Mouse (Mus musculus): ENCODE measurements around the gene Rassf2. TPM values are rescaled to one million over a fixed set of nuclear protein-coding genes. Genes with fewer than 3 reads are reported as not detected.

Rassf2 gene
- polyA plus RNA-seq, 1 experiment: 9.1 TPM

DNA sequence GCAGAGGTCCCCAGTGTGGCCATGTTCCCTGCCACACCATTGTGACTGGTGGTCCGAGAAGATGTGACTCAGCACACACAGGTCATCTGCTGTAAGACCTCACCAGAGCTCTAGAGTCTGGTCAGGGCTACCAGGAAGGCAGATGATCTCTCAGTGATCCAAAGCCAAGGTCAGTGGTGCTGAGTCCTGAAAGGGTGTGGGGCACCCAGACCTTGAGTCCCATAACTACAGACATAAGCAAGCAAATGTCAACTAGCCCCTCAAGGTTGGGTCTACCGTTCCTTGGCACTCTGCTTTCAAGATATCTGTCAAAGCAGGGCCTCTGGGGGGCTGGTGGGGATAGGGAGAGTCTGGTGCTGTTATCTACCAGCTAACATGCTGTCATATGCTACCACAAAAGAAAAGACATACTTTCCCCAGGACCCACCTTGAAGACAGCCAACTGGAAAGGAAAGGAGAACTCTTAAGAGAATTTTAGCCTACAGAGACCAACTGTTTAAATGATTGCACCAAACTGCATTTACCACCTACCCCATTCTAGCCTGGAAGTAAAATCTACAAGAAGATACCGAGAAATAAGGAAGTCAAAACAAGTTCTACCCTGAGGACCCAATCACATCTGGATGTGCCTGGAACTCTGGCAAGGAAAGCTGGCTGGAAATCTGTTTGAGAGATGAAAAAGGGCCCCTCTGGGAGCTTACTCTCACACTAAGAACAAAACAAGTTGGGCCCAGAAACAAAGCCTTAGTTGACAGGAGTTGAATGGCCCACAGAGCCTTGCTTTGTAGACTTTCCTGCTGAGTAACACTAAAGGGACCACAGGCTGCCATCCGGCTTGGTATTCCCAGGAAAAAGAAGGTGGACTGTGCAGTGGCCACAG lies 4.8 kb upstream of the Rassf2 start:
- H3K36me3 ChIP-seq (ENCODE audit: control insufficient read depth, insufficient read depth, low read length): no peaks in the 10 kb centered on the region
- TF ChIP-seq POLR2A (IDR thresholded peaks at IDR 0.05; ENCODE audit: control insufficient read depth, low read depth, low read length) (no peak), CTCF (IDR thresholded peaks at IDR 0.05; ENCODE audit: control insufficient read depth, insufficient read depth, insufficient replicate concordance, low read depth, low read length) (no peak)
- H3K27me3 ChIP-seq (ENCODE audit: control insufficient read depth, insufficient read depth, low read length): no peaks in the 10 kb centered on the region; the same call in 1 of the 2 replicates
- H3K27ac ChIP-seq (ENCODE audit: control insufficient read depth, insufficient read depth, low read depth, low read length): peak overlapping the region; percentile 24; the same call in 1 of the 2 replicates
- H3K4me1 ChIP-seq (ENCODE audit: control insufficient read depth, insufficient read depth, low read length): peaks cover 13% of the 10 kb centered on the region
- H3K4me3 ChIP-seq (ENCODE audit: control insufficient read depth, low read depth, low read length): no peak overlapping the region

- H3K27me3 ChIP-seq (ENCODE audit: control insufficient read depth, insufficient read depth, low read length): no peaks in the 10 kb centered on the region; the same call in 1 of the 2 replicates
- peak overlapping the region; percentile 45 for H3K27ac ChIP-seq (ENCODE audit: control insufficient read depth, insufficient read depth, low read depth, low read length)
- H3K36me3 ChIP-seq (ENCODE audit: control insufficient read depth, insufficient read depth, low read length): no peaks in the 10 kb centered on the region
- TF ChIP-seq POLR2A (IDR thresholded peaks at IDR 0.05; ENCODE audit: control insufficient read depth, low read depth, low read length): no peak
- TF ChIP-seq CTCF (IDR thresholded peaks at IDR 0.05; ENCODE audit: control insufficient read depth, insufficient read depth, insufficient replicate concordance, low read depth, low read length): no peak
- no peak overlapping the region for H3K4me3 ChIP-seq (ENCODE audit: control insufficient read depth, low read depth, low read length)
- H3K4me1 ChIP-seq (ENCODE audit: control insufficient read depth, insufficient read depth, low read length): peaks cover 15% of the 10 kb centered on the region
Measured at GRCm38 (mm10) chr2:132031364-132032095, 1.5 kb upstream of the Rassf2 start.

GRCm38 (mm10) chr2:132030418-132031363 lies 633 bp upstream of the Rassf2 start:
- no peaks in the 10 kb centered on the region for H3K36me3 ChIP-seq (ENCODE audit: control insufficient read depth, insufficient read depth, low read length)
- H3K27ac ChIP-seq (ENCODE audit: control insufficient read depth, insufficient read depth, low read depth, low read length): peak overlapping the region; percentile 63
- H3K4me1 ChIP-seq (ENCODE audit: control insufficient read depth, insufficient read depth, low read length): peaks cover 15% of the 10 kb centered on the region
- peak overlapping the region; percentile 61 for H3K4me3 ChIP-seq (ENCODE audit: control insufficient read depth, low read depth, low read length)
- H3K27me3 ChIP-seq (ENCODE audit: control insufficient read depth, insufficient read depth, low read length): no peaks in the 10 kb centered on the region; the same call in 1 of the 2 replicates
- TF ChIP-seq POLR2A (IDR thresholded peaks at IDR 0.05; ENCODE audit: control insufficient read depth, low read depth, low read length) (no peak), CTCF (IDR thresholded peaks at IDR 0.05; ENCODE audit: control insufficient read depth, insufficient read depth, insufficient replicate concordance, low read depth, low read length) (no peak)

DNA sequence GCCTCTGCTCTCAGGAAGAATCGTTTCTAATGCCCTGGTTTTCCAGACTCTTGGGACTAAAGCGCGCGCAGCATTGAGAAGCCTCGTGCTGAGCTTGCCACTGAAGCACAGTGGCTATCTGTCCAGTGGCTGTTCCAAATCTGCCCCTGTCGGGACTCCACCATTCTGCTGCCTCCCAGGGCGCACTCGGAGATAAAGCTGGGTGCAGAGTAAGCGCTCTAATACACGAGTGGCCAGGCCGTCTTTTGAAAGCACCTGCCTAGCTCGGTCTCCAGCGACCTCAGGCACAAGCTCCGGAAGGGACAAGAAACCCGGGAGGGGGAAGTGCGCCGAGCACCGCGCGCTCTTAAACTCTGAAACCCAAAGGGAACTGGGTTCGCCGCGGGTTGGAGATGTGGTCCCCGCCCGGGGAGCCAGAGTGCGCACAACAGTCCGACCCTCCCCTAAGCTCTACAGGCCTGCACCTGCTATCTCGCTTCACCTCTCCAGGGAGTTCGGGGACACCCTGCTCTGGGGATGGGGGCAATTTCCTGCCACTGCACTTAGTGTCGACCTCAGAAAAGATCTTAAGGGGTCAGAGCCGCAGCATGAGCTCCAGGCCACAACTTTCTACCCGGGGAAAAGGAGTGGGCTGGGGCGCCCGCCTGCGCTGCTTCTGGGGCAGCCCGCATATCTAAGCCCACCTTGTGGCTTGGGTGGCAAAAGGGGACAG lies 1.0 kb downstream of the Rassf2 start:
- TF ChIP-seq POLR2A (IDR thresholded peaks at IDR 0.05; ENCODE audit: control insufficient read depth, low read depth, low read length) (no peak; the same call in 1 of the 2 replicates), CTCF (IDR thresholded peaks at IDR 0.05; ENCODE audit: control insufficient read depth, insufficient read depth, insufficient replicate concordance, low read depth, low read length) (no peak)
- peak overlapping the region; percentile 64 for H3K4me3 ChIP-seq (ENCODE audit: control insufficient read depth, low read depth, low read length)
- no peaks in the 10 kb centered on the region for H3K36me3 ChIP-seq (ENCODE audit: control insufficient read depth, insufficient read depth, low read length)
- peaks cover 10% of the 10 kb centered on the region for H3K4me1 ChIP-seq (ENCODE audit: control insufficient read depth, insufficient read depth, low read length)
- peak overlapping the region; percentile 70 for H3K27ac ChIP-seq (ENCODE audit: control insufficient read depth, insufficient read depth, low read depth, low read length)
- no peaks in the 10 kb centered on the region; the same call in 1 of the 2 replicates for H3K27me3 ChIP-seq (ENCODE audit: control insufficient read depth, insufficient read depth, low read length)

DNA sequence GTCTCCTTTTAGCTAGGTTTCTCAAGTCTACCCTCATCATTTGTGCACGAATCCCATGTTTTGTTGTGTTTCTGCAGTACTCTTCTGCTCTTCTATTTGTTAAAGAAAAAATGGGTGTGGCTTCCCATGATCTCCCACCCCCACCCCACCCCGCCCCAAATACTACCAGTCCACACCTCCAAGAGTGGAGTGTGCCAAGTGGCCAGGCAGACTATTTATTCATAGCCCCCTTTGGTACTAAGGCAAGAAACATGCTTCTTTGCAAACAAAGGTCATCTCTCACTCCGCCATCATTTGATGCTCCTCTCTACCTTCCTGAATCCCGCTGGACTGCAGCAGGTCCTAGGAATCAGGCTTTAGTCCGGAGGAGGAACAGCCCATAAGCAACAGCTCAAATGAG lies 2.0 kb downstream of the Rassf2 start:
- no peaks in the 10 kb centered on the region for H3K36me3 ChIP-seq (ENCODE audit: control insufficient read depth, insufficient read depth, low read length)
- no peaks in the 10 kb centered on the region; the same call in 1 of the 2 replicates for H3K27me3 ChIP-seq (ENCODE audit: control insufficient read depth, insufficient read depth, low read length)
- TF ChIP-seq CTCF (IDR thresholded peaks at IDR 0.05; ENCODE audit: control insufficient read depth, insufficient read depth, insufficient replicate concordance, low read depth, low read length): no peak
- TF ChIP-seq POLR2A (IDR thresholded peaks at IDR 0.05; ENCODE audit: control insufficient read depth, low read depth, low read length): no peak
- no peak overlapping the region for H3K4me3 ChIP-seq (ENCODE audit: control insufficient read depth, low read depth, low read length)
- H3K27ac ChIP-seq (ENCODE audit: control insufficient read depth, insufficient read depth, low read depth, low read length): no peak overlapping the region
- peaks cover 10% of the 10 kb centered on the region for H3K4me1 ChIP-seq (ENCODE audit: control insufficient read depth, insufficient read depth, low read length)

DNA sequence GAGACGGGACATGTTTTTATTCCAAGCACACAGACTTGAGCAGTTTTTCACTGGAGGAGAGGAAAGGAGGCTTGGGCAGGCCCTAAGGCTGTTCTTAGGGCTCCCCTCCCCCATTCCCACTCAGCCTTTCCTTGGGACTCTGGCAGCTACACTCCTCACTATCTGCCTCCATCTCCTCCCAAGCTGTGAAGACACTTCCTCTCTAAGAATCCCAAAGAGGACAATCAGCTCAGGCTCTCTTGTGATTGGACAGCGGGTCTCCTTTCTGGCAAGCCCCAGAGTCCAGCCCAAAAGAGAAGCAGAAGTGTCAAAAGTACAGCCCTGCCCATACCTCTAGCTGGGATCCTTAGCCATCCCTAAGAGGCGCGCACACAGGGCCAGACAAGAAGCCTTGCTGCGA lies 2.7 kb downstream of the Rassf2 start:
- TF ChIP-seq CTCF (IDR thresholded peaks at IDR 0.05; ENCODE audit: control insufficient read depth, insufficient read depth, insufficient replicate concordance, low read depth, low read length) (no peak), POLR2A (IDR thresholded peaks at IDR 0.05; ENCODE audit: control insufficient read depth, low read depth, low read length) (no peak)
- Histone ChIP-seq H3K4me1 (ENCODE audit: control insufficient read depth, insufficient read depth, low read length) (peaks cover 10% of the 10 kb centered on the region), H3K27ac (ENCODE audit: control insufficient read depth, insufficient read depth, low read depth, low read length) (no peak overlapping the region), H3K27me3 (ENCODE audit: control insufficient read depth, insufficient read depth, low read length) (no peaks in the 10 kb centered on the region; the same call in 1 of the 2 replicates), H3K4me3 (ENCODE audit: control insufficient read depth, low read depth, low read length) (no peak overlapping the region), H3K36me3 (ENCODE audit: control insufficient read depth, insufficient read depth, low read length) (no peaks in the 10 kb centered on the region)

Measured in testis, adult 2 months (tissue).